Mouse (Mus musculus) heart, postnatal 10 days (tissue): ENCODE measurements around the gene Tff1. TPM values are rescaled to one million over a fixed set of nuclear protein-coding genes. Genes with fewer than 3 reads are reported as not detected.

Source experiments
- DNase-seq, 2 experiments: peaks; one replicate each; pipeline ENCODE4 v3.0.0; 2021
- intact Hi-C: fragments of 180-260 bp; cut with DNase I; formaldehyde crosslinking; loops from one replicate; pipeline ENCODE4 v1.15.1; 2025
- total RNA-seq, 2 experiments: library from RNA; stranded (reverse); gene quantifications; 2 replicates each; pipeline ENCODE4 v1.2.3; 2021

Tff1 gene
- total RNA-seq, result not detected

DNA sequence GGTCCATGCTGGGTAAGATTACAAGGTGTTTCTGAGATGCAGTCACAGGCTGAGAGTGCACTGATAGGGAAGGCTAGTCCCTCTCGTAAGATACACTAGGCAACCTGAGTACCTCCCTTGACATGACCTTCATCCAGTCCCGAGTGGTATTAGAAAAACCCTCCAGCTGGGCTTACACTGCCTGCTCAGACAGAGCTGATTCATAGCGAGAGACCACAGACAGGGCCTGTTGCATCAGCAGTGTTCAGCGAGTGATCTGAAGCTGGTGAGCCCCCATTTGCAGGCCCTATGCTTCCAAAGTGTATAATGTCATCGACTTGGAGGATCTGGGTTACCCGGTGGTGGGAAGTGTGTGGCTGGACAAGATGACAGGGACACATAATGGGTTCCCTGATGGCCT, at the start of gene Tff1:
Tff1 (minus strand) TSS at position 151 of the 400 bp plus-strand sequence.
- intact Hi-C loops, result no loop called here
- no peak for DNase-seq

DNA sequence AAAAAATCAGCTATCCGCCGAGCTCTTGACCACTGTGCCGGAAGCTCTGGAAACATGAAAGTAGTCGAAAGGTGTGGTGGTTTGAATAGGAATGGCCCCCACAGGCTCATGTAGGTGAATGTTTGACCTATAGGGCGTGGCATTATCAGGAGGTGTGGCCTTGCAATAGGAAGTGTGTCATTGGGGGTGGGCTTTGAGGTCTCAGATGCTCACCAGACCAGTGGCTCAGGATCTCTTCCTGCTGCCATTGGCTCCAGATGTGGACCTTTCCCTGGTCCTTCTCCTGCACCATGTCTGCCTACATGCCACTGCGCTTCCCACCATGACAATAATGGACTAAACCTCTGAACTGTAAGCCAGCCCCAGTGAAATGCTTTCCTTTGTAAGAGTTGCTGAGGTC, 46.8 kb upstream of the Tff1 start:
- no peak for DNase-seq
- intact Hi-C loops, result no loop called here

DNA sequence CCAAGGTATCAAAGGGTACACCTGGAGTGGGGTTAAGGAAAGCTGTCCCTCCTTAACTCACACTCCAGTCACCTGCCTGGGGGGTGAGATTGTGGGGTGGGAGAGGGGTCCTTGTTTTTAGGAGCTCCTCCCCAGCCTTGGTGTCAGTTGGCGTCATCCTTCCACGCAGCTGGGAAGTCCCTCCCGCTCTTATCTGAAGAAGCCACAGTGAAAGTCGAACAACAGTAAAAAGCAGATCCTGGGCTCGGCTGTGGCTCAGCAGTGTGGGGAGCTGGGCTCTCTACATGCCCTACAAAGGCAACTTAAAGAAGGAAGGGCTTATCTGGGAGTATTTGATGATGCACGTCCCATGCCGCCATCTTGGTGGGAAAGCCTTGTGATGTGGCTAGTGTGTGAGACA, 45.2 kb upstream of the Tff1 start:
- intact Hi-C loops, result no loop called here
- no peak for DNase-seq

DNA sequence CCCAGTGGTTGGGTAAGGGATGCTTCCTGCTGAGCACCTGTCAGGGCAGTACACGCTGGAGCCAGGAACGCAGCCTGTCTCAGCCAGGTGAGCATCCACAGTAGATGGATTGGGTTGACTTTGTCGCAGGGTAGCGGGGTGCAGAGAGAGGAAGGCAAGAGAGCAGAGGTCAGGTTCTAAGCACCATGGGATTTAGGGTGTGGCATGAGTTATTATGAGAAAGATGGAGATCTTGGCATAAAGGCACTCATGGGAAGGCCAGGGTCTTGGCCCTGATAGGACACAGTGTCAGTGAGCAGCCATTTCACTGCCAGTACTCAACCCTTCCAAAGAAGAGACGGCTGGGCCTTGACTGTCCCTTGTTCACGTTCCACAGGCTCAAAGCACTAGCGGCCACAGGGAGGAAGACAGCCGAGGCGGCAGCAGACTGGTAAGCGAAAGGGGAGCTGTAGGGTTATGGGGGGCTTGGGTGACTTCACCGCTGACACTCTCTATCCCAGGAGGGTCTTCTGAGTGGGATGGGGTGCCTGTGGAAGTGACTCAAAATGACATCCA, 44.4 kb upstream of the Tff1 start:
- intact Hi-C loops, result no loop called here
- DNase-seq, result no peak

DNA sequence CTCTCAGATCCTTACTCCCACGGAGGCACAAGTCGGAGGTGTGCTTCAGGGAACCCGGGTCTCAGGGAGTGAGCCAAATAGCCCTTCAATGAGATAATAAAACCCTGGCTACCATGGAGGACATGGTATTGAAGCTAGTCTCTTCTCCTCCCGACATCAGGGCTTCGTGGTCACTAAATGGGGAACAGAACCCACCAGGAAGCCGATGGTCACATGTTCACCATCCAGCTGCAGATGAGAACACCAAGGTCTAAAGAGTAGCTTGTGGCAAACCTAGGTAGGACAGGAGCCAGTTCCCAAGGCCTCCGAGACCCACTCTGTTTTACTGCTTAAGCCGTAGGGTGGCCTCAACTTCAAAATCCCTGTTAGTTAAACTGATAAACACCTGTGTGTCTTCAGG, 43.6 kb upstream of the Tff1 start:
- intact Hi-C loops, result no loop called here
- no peak for DNase-seq

DNA sequence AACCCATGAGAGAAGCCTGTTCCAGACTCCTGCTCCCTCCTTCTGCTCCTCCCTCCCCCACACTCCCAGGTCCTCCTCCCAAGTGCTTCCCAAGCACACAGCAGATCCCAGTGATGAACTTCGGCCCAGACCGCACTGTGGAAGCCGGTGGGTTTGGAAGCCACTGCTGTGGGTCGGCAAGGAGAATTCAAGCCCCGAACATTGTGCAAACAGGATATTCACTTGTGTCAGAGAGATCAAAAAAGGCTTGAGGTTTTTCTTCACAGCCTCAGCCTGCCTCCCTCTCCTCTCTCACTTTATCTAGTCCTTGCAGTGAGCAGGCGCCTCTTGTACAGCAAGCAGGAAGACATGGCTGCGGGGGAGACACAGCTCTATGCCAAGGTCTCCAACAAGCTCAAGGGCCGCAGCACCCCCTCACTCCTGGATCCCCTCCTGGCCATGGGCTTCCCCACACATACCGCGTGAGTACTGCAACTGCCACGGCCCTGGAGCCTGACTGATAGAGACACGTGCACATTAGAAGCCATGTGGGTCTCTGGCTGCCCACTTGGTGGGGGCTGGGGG, 42.8 kb upstream of the Tff1 start, which contains the start of gene Ubash3a:
Ubash3a (plus strand) TSS at position 103 of the 564 bp plus-strand sequence.
- intact Hi-C loops, result no loop called here
- DNase-seq, result no peak

DNA sequence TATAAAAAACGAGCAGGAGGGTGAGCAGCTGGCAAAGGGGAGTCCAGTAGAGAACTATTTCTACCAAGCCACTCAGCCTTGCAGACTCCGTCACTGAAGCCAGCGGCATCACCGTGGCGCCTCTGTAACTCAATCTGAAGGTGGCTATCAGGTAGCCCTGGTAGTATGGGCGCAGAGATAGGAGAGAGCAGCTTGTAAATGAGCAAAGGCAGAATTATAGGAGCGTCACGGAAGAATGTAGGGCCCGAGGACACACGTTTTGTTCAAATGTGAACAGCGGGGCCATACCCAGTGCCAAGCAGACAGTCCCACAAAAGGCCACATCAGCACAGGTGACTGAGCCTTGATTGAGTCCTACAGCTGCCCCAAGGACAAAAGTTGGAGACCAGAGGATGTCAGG, 33.8 kb upstream of the Tff1 start, which contains the start of gene Tmprss3:
Tmprss3 (minus strand) TSS at position 101 of the 400 bp plus-strand sequence.
- intact Hi-C loops, result no loop called here

DNA sequence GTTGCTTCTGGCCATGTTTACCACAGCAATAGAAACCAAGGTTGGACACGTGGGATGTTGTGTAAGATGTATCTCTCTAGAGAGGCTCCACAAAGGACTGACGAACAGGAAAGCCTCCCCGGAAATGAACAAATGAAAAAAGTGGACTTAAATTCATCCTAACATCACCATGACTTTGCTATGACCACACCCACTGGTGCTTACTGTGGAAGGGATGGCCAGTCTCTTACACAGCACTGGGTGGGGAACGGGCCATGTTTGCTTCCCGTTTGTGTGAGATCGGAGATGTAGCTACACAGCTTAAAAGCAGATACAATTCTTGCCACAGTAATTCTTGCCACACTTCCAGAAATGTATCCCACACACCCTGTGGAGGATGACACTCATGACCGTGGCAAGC, 31.2 kb upstream of the Tff1 start:
- DNase-seq, result no peak
- intact Hi-C loops, result no loop called here

More for the DNA sequence above, 33.8 kb upstream of the Tff1 start, which contains the start of gene Tmprss3:
- no peak for DNase-seq

DNA sequence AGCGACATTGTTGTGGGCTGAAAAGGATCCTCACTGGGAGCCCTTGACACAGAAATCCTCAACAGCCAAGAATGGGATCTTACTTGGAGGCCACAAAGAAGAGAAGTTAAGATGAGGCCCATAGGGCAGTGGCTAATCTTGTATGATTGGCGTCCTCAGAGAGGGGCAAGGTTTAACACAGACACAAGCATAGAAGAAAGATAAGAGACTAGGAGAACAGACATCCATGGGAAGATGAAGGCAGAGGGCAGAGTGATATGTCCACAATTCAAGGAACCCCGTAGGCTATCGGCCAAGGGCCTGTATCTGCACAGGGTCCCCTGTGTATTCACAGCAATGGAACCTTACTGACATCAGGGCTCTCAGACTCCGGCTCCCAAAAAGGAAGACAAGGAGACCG, 30.1 kb upstream of the Tff1 start:
- no peak for DNase-seq
- intact Hi-C loops, result no loop called here

DNA sequence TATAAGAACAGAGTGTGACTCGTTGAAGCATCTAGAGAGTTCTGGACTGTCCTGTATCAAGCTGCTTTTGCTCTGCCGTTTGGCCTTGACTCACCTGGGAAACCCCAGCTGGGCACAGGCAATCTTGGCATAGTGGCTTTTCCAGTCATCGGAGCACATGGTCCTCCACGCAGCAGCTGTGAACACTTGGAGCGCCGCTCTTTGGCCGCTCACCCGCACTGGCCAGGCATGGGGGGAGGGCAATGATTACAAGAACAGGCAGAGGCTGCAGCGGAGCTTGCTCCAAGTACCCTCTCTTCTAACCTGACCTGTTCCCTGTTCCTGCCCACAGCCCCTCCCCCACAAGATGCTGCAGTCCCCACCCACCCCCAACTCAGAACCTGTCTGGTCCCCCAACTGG, 28.3 kb upstream of the Tff1 start:
- DNase-seq, result no peak
- intact Hi-C loops, result no loop called here

DNA sequence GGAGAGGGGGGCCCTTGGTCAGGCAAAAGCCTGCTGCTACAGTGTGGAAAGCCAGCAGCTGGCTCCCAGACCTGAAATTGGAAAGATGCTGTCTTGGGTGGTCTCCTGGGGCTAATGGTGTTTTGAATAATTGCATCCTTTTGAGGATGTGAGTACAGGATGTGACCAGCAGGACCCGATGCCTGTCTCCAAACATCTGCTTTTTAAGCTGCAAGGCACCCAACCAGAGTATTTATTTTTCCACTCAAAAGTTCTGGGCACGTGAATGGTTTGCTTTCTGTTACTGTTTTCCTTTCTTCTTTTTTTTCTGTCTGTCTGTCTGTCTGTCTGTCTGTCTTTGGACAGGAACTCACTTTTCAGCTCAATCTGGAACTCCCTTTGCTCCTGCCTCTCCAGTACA, 27.6 kb upstream of the Tff1 start:
- DNase-seq, result no peak
- intact Hi-C loops, result no loop called here

DNA sequence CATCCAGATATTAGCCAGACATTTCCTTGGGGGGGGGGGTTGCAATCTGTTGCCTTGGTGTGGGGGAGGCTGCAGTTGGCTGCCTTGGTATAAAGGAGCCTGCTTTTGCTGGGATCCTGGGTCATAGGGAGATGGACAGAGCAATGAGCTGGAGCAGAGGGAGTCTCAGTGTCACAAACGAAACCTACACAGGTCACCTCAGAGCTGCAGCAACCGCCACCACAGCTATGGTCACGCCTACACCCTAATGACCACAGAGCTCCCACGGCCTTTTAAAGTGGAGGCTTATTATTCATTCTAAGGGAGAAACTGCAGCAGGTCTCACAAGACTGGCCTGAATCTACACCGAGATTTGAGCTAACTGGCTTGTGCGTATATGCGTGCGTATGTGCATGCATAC, 26.7 kb upstream of the Tff1 start:
- intact Hi-C loops, result no loop called here
- DNase-seq, result no peak

DNA sequence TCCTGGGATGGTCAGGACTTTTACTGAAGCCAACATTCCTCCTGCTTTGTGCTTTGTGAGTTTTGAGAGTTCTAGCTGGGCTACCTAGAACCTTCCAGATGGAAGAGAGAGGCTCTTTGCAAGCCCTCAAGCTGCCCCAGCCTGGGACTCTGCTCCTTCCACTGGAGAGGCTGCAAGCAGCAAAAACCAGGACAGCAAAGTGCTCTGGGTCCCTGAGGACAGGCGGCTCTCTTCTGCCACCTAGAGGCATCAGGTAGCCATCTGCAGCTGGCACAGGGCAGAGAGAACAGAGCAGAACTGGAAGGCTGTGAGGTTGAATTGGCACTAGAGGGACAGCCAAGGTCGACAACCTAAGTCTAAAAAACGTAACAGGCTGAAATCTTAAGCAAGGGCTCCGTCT, 22.3 kb upstream of the Tff1 start:
- peak; percentile 75 to 81 for DNase-seq
- intact Hi-C loops, result loop anchor here (1.0 to 5.0 kb wide), 4 partner anchors 49 to 176 kb away; no protein-coding TSS in a partner anchor

DNA sequence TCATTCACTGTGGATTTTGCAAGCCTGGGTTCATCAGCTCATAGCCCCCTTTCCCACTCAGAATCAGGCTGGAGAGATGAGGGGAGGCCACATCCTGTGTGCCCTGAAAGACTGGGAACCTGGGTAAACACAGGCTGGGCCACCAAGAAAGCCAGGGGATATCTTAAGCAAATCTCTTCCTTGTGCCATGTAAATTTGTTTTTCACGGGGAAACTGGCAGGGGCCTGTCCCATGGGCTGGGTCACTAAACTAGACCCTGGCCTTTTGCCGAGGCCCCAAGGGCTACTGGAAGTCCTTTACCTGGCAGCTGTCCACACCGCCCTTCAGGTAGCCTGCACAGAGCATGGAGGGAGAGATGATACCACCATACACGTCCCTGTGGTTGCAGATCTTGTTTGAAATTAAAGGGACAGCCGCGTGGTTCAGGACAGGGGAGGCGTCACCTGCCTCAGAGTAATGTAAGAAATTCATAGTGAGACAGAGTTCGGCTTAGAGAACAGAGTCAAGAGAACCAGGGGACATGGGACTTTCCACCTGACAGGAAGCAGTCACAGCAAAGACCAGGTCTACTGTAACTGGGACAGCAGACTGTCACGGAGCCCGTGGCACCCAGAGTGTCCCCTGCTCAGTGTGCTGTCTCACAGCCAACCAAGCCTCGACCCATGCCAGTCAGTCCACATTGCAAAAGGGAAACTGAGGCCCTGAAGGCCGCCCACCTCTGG, 19.4 kb upstream of the Tff1 start:
- intact Hi-C loops, result no loop called here
- DNase-seq, result no peak

DNA sequence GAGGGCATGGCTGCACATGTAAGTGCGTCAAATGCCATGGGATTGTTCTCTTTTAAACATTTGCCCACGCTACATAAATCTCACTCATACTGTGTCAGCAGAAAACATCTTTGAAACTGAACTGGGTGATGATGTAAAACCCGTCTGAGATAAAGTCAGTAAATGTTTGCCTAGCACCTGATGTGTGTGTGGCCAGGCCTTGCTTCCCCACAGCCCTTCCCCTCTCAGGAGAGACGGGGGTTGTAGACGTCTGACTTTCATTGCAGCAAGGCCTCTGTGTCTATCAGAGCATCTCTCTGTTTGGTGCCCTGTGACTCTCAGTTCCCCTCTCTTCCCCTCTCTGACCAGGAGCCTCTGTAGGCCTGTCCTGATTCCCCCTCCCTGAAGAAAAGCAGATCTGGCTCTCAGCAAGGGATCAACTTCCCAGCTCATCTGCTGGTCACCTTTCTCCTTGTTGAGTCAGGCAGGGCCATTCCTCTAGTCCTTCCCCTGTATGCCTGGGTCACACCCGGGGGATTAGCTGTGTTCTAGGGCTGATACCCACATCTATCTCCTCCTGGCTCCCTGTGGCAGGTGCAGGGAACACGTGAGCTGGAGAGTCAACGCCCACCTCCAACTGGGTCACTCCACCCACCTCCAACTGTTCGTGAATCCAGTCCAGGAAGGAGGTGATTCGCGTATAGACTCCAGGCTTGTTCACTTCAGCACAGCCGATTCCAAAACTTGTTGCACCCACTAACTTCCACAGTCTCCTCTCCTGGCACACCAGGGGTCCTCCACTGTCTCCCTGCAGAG, 18.3 kb upstream of the Tff1 start:
- intact Hi-C loops, result no loop called here
- no peak for DNase-seq

DNA sequence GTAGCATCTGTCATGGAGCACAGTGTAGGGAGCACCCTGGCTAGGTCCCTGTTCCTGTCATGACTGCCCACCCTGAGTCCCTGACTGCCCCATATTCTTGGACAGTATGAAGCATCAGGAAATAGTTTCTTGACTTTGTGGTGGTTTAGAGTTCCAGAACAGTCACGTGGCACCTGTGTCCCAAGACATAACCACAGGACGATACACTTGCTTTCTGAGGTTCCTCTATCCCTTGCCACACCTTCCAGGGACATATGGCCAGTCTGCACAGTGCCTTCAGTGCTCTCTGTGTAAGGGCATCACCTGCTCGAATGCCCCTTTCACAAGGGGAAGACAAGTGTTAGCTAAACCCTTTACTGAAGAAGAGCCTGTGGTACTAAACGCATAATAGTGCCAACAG, 16.4 kb upstream of the Tff1 start:
- intact Hi-C loops, result no loop called here

DNA sequence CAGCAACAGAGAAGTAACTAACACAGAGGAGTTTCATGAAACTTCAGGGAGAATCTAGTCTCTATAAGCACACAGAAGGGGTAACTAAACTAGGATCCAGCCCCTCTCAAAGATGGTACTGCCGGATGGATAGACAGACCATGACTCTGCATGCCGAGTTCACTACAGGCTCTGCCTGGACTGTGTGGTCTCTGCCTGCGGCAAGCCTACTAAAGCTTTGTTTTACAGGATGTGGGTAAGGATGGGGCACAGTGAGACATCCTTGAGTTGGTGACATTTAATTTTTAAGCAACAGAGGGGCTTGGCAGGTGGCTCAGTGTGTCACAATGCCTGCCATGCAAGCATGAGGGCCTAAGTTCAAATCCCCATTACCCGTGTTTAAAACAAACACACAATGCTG, 11.2 kb upstream of the Tff1 start:
- intact Hi-C loops, result no loop called here

More for the DNA sequence above, 16.4 kb upstream of the Tff1 start:
- DNase-seq, result no peak

DNA sequence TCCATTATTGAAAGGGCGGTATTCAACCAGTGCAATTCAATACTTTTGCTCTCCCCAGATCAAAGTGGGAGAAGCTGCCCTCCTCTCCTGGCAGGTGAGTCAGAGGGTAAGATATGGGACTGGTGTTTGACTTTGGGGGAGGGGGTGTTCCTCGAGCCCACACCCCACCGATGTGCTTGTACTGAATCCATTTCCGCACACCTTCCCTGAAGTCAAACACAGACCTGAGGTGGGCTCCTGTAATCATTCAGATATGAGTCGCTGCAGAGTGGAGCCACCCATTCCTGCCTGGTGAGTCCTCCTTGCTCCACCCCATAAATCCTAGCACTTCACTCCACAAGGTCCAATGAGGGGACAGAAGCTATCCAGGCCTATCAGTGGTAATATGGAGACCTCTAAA, 4.7 kb upstream of the Tff1 start:
- no peak for DNase-seq
- intact Hi-C loops, result no loop called here

More for the DNA sequence above, 11.2 kb upstream of the Tff1 start:
- DNase-seq, result no peak

DNA sequence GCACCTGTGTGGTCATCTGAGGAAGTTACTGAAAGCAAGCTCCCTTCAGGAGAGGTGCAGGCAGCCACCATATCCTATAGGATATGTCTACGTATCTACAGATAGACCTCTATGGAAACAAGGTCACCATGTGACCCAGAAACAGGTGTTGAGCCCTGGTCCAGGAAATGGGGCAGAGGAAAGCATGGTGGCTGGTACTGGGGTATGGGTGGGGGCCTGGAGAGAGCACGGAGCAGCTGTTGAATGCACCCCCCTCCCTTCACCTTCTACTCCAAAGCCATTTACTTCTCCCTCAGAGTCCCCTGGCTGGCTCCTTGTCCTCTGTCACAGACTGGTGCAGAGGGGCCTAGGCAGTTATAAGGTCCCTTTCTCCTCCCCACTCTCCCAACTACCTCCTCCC, 1.3 kb downstream of the Tff1 start:
- no peak for DNase-seq
- intact Hi-C loops, result no loop called here

DNA sequence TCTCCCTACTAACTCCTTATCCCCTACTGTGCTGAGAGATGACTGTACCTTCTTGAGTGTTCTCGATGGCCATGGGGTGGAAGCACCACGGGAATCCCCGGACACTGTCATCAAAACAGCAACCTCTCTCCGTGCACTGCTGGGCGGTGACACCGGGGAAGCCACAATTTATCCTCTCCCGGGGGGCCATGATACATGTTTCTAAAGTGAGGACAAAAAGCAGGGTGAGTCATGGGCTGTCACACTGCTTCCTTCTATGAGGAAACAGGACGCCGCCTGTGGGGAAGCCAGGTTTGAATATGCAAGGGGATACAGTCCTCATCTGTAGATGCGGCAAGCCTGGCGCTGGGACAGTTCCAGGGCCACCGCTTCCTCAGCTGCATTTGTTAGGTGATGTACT, 2.5 kb downstream of the Tff1 start:
- no peak for DNase-seq
- intact Hi-C loops, result no loop called here

DNA sequence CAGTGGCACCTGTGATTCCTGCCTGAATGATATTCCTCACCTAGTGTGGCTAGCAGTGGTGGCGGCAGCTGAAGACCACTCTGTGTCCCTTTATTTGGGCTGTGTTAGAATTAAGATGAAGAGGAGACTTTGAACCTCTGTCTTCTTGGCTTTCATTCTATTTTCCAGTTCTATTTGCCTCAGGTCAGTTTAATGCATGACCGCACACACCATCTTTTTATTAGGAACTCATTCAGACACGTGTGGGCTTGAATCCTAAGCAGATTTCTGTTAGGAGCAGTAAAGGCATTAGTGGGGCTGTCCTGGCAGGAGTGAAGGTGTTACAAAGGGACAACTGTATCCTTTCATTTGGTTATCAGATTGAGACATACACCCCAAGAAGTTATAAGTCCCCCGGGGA, 4.8 kb downstream of the Tff1 start:
- intact Hi-C loops, result no loop called here
- DNase-seq, result no peak
